Mouse (Mus musculus) lung, postnatal 0 days (tissue): ENCODE results near the gene Gtf2e1.

Experiments used
- CTCF ChIP-seq: IDR thresholded peaks from 2 replicates; pipeline ENCODE4 v1.5.1; 2016; ENCODE audit warnings: antibody characterized with exemption, mild to moderate bottlenecking
- EP300 ChIP-seq: IDR thresholded peaks from 2 replicates; pipeline ENCODE4 v1.6.1; 2016; ENCODE audit warnings: antibody characterized with exemption, mild to moderate bottlenecking, control low read depth

- no peak for TF ChIP-seq CTCF
- TF ChIP-seq EP300: no peak
Observed at GRCm38 (mm10) chr16:37522100-37522697, 17.4 kb downstream of the Gtf2e1 start.
